Mouse (Mus musculus) adrenal gland, postnatal 0 days (tissue): ENCODE data around the gene Slc6a2. TPM values are rescaled to one million over a fixed set of nuclear protein-coding genes. Genes with fewer than 3 reads are reported as not detected.

Experiments used
- microRNA-seq: library from miRNA; unstranded; fragments of <30 nt; microRNA quantifications from one replicate; pipeline ENCODE4, GENCODE M21; 2016; ENCODE audit warnings: borderline replicate concordance; ENCODE audit not compliant: insufficient number of aligned reads
- polyA plus RNA-seq: library from polyadenylated mRNA; unstranded; fragments of >200 nt; fragmentation: Nextera tagmentation; extraction: Ambion mirVana; gene quantifications from 2 replicates; pipeline ENCODE4 v1.2.1, GENCODE M21; 2015

The Slc6a2 gene
- polyA plus RNA-seq = 15.7 and 63.4 TPM in 2 replicates

GRCm38 (mm10) chr8:92959779-92960178 lies at the start of gene Slc6a2:
TSS of gene Slc6a2 (plus strand) at chr8:92960079.

GRCm38 (mm10) chr8:93048092-93048491 lies 88.2 kb downstream of the Slc6a2 start, which contains the start of gene Ces1a:
TSS of gene Ces1a (minus strand) at chr8:93048192.

Small RNA genes within 50 kb of the gene (microRNA-seq; reads per million reads assigned to microRNA genes)
- not detected for gene Gm22151

Other genes starting within 250 kb of the Slc6a2 start
- 86.3 and 134 TPM in 2 replicates for gene Mmp2, start 132.8 kb upstream of the Slc6a2 start, polyA plus RNA-seq
- gene Lpcat2, start 104.7 kb upstream of the Slc6a2 start, polyA plus RNA-seq = 9.3 and 10.1 TPM in 2 replicates
- 0.58 TPM in 1 of 2 replicates, not detected in the other for gene Capns2, start 58.7 kb upstream of the Slc6a2 start, polyA plus RNA-seq
- gene Ces1a, start 88.1 kb downstream of the Slc6a2 start, polyA plus RNA-seq = not detected in 2 replicates
- not detected in 2 replicates for gene Ces1b, start 119.9 kb downstream of the Slc6a2 start, polyA plus RNA-seq
- 3.5 and 3.6 TPM in 2 replicates for gene Ces1c, start 171.2 kb downstream of the Slc6a2 start, polyA plus RNA-seq
- 3.9 and 7.5 TPM in 2 replicates for gene Ces1d, start 237.8 kb downstream of the Slc6a2 start, polyA plus RNA-seq